Mouse (Mus musculus) thymus, adult 2 months (tissue): ENCODE measurements around the gene Lyrm4.

Source experiments
- CTCF ChIP-seq: fragments of 200-500 bp; IDR thresholded peaks from 2 replicates; pipeline ENCODE4 v1.5.1; 2012; ENCODE audit warnings: mild to moderate bottlenecking, control low read depth, low read length, moderate library complexity, borderline replicate concordance; ENCODE audit not compliant: control insufficient read depth, poor library complexity, insufficient read depth; ENCODE audit errors: extremely low read depth
- POLR2A ChIP-seq: fragments of 200-500 bp; IDR thresholded peaks from 2 replicates; pipeline ENCODE4 v1.6.1; 2012; ENCODE audit warnings: mild to moderate bottlenecking, low read length, control low read depth, moderate library complexity; ENCODE audit not compliant: control insufficient read depth, poor library complexity, insufficient read depth; ENCODE audit errors: extremely low read depth

DNA sequence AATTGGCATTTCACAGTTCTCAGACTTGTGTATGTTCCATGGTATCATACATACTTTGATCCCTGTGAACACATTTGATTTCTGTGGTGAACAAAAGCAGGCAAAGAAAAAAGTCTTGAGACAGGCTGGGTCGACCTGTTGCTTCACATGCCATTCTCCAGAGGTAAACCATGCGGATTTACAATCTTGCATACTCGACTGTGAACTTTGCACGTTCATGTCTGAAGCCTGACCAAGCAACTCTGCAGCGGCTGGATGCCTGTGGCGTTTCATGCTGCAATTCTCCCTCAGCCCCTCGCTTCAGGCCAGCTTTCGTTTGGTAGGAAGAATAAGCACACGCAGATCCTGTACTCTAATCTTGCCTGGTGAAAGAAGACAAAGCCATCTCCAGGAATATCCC is 85.4 kb downstream of the Lyrm4 start:
- no peak for TF ChIP-seq CTCF
- no peak for TF ChIP-seq POLR2A
